Mouse (Mus musculus): ENCODE data around the gene Otc. TPM values are rescaled to one million over a fixed set of nuclear protein-coding genes. Genes with fewer than 3 reads are reported as not detected.

Gene Otc
- not detected for total RNA-seq (2021)
- long read RNA-seq, experiment 1: 0 reads
- long read RNA-seq, experiment 2: 0 reads

DNA sequence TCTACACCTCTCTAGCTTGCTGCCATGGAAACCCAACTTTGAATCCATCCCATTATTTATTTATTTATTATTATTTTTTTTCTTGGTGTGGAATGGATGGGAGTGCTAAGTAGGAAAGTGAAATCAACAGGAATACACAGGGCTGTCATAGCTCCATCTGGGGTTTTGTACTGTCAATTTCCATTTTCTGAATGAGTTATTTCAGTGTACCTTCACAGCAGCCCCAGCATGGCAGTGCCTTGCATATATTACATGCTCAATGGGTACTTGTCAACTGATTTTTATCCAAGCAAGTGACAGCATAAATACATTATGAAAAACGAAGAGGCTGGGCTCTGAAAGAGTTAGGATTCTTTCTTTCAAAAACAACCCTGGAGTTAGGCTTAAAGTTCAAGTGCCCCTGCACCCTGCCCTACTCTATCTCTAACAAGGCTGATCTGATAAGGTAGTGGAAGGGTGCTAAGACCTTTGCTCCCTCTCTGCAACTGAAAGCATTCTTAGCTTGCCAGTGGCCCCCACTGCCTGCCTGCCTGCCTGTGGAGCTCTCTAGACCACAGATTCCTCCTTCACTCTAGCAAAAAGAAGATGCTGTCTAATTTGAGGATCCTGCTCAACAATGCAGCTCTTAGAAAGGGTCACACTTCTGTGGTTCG is at the start of gene Otc:
Otc (plus strand) TSS at position 454 of the 653 bp plus-strand sequence.
- intact Hi-C loops (cut with DNase I): no loop called here
- no peak for DNase-seq

DNA sequence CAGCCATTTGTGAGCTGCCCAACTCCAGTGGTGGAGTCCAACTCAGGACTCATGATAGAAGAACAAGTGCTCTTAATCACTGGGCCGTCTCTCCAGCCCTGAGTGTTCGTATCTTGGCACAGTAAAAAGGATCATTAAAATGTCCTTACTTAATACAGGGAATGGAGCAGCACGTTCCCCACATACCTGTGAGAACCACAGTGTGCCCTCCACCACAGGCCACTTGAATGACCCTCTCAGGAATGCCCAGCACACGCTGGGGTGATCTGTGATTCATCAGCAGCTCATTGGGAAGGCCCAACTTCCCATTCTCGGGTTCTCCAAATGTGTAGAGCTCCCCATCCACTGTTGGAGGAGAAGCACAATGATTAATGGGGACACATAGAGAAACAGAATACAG is 46.2 kb upstream of the Otc start:
- intact Hi-C loops (cut with DNase I): no loop called here
- DNase-seq: no peak

DNA sequence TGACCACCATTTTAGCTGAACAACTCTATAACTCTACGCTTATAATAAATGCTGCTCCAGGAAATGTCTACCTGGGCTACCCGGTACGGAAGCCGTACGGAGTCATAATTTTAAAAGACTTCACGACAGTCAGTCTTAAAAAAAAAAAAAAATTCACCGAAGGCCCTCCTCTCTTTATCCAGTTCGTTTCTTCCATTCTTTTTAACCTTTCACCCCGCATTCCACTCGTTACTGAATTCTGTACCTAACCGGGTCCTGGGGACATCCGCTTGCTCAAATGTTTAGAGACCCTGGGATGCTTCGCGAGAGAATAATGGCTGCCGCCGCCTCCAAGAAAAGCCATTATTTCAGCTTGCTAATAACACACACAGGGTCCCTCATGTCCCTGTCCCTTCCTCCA is 36.1 kb upstream of the Otc start:
- peak in 1 of 2 experiments; percentile 5 for DNase-seq
- intact Hi-C loops (cut with DNase I): no loop called here

DNA sequence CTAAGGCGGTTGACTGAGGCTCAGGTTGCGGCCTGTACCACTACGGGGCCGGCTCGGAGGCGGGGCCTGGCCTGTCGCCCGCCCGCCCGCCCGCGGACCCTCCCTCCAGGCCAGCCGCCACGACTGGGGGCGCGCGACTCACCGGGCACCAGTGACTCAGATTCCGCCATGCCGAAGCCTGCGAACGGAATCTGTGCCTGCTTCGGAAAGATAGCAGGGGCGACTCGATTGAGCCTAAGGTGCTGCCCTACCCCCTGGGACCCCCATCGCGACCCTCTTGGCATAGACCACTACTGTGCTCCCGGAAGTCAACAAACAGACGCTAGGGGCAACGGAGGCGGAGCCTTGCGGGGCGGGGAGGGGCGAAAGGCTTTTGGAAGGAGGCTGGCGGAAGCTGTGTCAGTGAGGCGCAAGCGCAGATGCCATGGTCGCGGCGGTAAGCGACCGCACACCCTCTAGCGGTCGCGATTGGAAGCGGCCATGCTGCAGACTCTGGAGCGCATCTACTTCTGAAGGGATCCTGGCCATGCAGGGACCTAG is 35.6 kb upstream of the Otc start, which contains the start of gene Rpgr:
Rpgr (minus strand) TSS at position 511 of the 540 bp plus-strand sequence.
- intact Hi-C loops (cut with DNase I): no loop called here

DNA sequence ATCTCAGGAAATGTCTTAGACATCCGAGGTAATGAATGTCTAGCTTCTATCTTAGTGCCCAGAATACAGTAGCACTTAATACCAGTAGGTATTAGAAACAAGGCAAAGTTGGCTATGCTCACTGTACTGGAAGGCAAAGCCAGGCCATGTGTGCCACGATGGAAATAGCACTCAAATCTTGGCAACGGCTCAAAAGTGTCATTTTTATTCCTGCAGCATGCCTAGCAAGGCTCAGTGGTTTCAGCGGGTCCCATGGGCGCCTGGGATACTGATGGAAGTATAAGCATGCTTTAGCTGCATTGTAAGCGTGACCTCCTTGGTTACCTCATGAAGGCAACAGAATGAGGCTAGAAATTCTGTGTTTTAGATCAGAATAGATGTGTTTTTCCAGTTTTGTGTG is 32.8 kb upstream of the Otc start:
- no peak for DNase-seq
- intact Hi-C loops (cut with DNase I): no loop called here

More for the DNA sequence above, 35.6 kb upstream of the Otc start, which contains the start of gene Rpgr:
- DNase-seq: peak; percentile 90 to 91

DNA sequence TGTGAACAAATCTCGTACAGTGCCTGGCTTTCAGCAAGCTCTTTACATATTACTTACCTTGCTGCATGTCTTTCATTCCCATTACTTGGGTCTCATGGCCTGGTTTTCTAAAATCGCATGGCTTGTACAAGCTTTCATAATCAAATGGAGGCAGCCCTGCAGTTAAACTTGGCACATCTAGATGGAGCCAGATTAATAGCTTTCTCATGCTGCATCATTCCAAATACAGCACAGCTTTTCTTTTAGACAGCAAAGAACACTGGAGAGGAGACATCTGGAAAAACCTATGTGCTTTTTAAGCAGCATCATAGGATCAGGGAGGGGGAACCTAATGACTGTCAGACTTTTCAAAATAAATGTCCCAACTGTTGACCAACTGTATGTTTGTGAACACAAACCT is 19.1 kb upstream of the Otc start:
- intact Hi-C loops (cut with DNase I): no loop called here
- DNase-seq: no peak

DNA sequence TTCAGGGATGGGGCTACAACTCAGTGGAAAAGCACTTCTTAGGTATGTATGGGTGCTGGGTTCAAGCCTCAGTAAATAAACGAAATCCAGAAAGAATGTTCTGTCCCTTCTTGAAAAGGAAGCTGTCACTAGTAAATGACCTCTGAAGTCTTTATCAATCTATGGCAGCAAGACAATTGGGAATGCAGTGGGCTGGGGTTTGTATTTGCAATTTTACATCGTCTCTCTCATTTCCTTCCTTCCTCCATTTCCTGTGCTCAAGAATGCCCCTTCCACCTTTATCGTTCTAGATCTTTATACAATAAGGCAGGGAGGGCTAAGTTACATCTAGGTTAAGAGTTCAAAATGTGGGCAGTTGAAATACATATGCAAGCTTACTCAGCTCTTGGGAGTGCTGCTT is 17.5 kb upstream of the Otc start:
- no peak for DNase-seq
- intact Hi-C loops (cut with DNase I): no loop called here

DNA sequence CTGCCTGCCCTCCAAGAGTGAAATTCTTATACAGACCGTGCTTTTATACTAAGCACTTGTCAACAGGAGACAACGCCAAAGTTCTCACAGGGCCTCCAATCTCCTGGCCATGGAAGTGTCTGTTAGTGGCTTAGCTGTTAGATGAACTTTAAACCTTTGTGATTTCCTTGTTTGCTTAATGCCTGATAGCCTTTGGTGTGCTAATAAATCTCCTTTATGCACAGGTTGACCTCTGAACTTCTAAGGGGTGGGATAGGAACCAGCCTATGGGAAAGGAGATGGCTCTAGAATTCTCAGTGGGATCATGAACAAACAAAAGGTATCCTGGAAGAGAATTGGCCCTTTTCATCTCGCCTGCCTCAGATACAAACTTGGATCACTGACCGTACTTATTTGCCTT is 12.6 kb upstream of the Otc start:
- DNase-seq: no peak
- intact Hi-C loops (cut with DNase I): no loop called here

DNA sequence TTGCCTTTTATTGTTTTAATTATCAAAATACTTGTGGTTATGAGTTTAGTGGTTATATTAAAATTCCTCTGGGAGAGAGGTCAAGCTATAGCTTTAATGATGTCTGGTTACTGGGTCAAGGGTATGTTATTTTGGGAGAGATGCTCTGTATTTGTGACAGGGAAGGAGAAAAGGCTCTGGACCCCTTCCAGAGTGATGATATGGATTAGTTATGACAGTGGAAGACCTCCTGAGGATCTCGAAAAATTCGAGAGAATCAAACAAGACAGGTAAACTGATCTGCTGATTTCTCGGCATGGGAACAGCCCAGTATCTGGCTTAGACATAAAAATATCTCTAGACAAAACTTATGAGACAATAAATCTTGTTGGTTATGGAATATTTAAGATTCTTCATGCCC is 8.2 kb upstream of the Otc start:
- no peak for DNase-seq
- intact Hi-C loops (cut with DNase I): no loop called here

DNA sequence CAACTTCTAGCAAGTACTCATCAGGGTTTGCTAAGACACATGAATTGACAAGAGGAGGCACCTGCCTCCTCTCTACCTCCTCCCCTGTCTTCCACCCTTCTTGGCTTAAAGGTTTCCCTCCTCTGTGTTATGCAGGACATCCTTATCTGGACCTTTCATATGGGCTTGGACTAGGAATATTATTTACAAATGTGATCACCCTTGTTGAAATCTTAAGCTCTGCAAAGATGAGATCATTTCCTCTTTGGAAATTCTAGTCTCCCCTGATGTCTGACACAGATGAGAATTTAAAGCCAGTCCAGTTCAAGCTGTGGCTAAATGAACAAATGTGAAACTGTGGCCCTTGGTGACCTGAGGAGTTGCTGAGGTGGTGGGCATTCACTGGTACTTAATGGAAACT is 748 bp upstream of the Otc start:
- intact Hi-C loops (cut with DNase I): no loop called here

DNA sequence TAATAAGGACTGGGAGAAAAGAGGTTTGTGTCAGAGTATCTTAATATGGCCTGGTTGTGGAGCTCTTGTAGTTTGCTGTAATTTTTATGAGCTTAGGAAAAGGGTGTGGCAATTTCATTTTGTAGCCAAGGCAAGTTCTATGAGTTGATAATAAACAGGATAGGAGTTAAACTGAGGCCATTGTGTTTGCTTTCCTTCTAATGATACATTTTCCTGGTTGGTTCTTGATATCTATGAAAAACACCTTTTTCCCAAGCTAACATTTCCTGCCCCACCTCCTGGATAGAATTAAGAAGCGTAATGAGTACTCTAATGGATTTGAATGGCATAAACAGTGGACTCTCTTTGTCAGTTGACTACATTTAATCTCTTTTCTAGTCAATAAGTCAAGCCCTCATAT is 5.7 kb downstream of the Otc start:
- intact Hi-C loops (cut with DNase I): no loop called here
- DNase-seq: no peak

More for the DNA sequence above, 748 bp upstream of the Otc start:
- no peak for DNase-seq

DNA sequence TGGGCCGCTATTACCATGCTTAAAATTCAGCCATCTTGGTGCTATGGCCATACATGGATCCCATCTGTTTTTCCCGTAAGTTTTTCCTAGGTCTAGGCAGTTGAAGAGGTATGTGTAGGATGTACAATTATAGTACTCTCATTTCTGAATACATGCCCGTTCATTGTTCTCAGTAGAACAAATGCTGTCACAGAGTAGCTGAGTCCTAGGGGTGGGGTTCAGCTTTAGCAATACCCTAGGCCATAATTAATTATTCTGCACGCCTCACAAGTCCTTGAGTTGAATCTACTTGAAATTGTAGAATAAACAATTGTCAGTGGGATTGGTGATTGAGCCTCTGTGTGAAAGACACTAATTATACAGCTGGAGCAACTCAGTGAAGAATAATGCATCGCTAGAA is 6.2 kb downstream of the Otc start:
- DNase-seq: no peak
- intact Hi-C loops (cut with DNase I): no loop called here

DNA sequence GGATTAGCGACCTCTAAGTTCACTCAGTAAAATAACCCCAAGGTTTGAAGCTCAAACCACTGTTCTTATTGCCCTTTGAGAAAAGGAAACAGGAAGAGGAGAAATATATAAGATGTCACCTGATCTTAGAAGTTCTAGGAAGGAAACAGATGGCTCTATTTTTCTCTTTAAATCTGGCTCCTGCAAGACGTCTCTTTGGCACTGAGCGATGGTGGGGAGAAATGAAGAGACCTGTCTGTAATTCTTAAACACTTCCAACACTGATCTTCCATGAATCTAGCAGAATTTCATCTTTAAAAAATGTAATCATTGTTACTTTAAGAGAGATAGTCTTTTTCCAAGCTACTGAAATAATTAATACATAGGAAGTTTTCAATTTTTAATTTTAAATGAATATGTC is 16.2 kb downstream of the Otc start:
- intact Hi-C loops (cut with DNase I): no loop called here
- DNase-seq: no peak

DNA sequence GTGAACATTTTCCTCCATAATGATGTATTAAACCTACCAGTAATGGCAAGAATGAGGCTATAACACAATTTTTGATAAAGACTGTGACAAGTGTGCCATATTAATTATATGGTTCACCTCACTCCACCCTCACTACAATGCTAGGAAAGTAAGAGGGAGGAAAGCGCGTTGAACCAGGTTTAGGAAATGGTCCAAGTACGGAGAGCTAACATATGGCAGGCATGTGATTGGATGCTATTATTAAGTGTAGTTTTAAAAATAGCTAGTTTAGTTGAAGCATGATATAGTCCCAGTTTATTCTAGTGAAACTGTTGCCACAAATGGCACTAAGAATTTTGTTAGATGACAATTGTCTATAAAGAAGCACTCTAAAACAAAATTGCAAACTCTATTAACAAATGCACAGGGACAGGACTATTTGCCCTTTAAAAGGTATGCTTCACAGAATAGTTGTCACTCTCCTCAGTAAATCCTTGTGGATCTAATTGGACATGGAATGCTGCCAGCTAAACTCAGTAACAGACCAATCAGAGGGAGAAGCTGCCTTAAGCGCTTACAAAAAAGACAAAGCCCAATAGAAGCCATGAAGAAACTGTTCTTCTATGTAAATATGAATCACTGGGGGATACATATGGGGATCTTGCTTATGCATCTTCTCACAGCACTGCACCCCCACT is 16.8 kb downstream of the Otc start:
- intact Hi-C loops (cut with DNase I): no loop called here

DNA sequence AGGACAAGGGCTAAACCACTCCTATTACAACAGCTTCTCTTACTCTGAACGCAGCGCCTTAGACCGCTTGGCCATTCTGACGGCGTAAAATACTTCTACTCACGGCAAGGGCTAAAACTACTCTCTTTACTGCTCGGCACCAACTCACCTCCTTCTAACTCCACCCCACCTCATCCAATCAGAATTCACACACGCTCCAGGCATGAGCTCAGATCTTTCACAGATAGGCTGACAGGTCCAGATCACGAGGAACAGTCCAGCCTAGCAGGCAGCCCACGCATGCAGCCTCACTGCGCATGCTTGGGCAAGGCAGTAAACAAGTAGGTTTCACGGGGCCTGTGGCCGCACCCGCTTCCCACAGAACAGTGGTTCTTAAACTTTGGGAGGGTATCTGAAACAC is 45.2 kb downstream of the Otc start:
- intact Hi-C loops (cut with DNase I): no loop called here
- DNase-seq: no peak

More for the DNA sequence above, 16.8 kb downstream of the Otc start:
- no peak for DNase-seq

DNA sequence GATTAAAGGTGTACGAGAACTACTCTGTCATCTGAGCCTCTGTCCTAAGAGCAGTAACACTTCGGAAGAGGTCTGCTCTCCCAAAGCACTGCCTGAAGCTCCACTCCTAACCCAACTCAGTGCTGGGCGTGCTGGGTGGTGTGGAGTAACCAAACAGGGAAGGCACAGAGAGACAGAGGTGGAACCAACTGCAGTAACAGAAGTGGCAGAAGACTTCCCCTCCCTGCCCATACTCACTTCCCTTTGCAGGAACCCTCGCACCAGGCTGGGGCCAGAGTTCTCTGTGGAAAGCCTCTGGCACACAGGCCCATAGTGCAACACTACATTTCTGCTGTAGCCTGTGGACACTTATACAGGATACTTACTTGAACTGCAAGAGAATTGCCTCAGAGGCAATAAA is 66.1 kb downstream of the Otc start:
- intact Hi-C loops (cut with DNase I): no loop called here

DNA sequence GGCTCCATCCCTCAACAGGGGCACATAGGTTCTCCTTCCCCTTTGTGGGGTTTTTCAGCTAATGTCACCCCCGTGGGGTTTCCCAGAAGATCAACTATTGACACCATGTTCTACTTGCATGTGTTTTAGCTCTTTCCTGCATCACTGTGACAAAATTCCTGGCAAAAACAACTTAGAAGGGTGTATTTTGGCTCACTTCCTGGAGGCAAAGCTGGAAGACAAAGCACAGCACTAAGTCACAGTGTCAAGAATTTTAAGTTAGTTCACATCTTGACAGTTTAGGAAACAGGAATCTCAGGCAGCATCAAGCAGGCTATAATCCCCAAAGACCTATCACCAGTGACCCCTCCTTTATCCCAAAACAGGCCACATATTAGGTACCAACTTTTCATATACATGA is 78.1 kb downstream of the Otc start:
- intact Hi-C loops (cut with DNase I): no loop called here

More for the DNA sequence above, 66.1 kb downstream of the Otc start:
- DNase-seq: no peak

DNA sequence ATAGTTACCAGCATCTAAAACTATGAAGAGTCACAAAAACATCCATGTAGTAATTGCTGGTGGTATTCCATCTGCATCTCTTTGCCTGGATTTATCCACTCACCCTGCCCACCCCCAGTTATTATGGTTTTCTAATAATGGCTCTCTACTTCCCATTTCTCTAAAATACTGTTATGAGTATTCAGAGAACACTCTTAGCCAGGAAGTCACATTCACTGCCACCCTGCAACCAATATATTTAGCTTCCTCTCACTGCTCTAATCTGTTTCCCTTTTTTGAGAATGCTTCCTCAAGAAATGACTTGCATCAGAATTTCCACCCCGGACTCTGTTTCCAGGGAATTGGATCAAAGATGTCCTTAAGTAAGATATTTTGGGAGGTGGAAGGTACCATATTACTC is 79.6 kb downstream of the Otc start:
- no peak for DNase-seq
- intact Hi-C loops (cut with DNase I): no loop called here

More for the DNA sequence above, 78.1 kb downstream of the Otc start:
- DNase-seq: no peak

DNA sequence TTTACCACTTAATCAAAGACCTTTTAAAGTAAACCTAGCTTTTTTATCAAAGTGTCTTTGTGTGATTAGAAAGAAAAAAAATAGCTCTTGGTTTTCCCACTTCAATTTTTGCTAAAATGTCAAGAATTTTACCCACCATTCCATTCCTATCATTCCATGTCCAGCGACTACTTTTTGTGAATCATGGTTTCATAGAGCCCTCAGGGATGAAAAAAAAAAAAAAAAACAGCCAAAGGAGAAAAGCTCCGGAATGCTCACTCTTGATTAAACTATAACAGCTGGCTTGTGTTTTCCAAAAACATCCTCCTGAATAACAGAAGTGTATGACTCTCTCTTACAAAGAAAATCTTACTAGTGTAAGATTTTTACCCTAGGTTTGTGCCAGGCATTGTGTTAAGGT is 84.7 kb downstream of the Otc start:
- intact Hi-C loops (cut with DNase I): no loop called here
- DNase-seq: no peak

DNA sequence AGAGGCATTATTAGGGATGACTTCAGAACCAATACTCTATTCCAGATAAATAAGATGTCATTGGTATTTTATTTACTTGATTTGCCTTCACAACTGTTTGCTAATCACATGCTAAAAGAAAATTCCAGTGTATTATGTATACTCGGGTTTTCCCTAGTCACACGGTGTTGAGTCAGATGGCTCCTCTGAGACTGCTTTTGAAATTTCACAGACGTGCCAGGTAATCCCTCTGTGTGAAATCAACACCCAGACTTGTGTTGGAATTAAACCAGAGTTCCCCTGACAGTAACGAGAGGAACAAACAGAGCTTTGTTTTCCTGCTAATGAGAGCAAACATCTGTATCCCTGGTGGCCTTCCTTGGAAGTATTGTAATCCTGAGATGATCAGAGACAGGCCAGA is 103.8 kb downstream of the Otc start:
- DNase-seq: no peak
- intact Hi-C loops (cut with DNase I): no loop called here

Measured in gastrocnemius, postnatal 36 days (tissue).